Mouse (Mus musculus) neural tube, embryonic 10.5 days (tissue): ENCODE measurements around the gene Glyat.
A peak's percentile ranks its signal among the peaks of the same experiment; 100 is the strongest.
"Not testable (repeated sequence)": the region's sequence is repeated elsewhere in the genome, so short reads cannot be mapped to it uniquely, and the experiment has no call there.

ENCODE experiments used
- DNase-seq: peaks from one replicate; pipeline ENCODE4 v3.0.0-alpha.2; 2017; ENCODE audit warnings: low spot score; ENCODE audit errors: extremely low spot score

Glyat gene

GRCm38 (mm10) chr19:12633176-12633575 is at the start of gene Glyat:
Gene Glyat, plus strand, starts transcription at chr19:12633308.
- no peak for DNase-seq

- DNase-seq: no peak
Measured at GRCm38 (mm10) chr19:12585310-12585709, 47.8 kb upstream of the Glyat start.

GRCm38 (mm10) chr19:12591908-12592307 is 41.2 kb upstream of the Glyat start:
- peak; percentile 35 for DNase-seq

- no peak for DNase-seq
Measured at GRCm38 (mm10) chr19:12595135-12595529, 38.0 kb upstream of the Glyat start.

GRCm38 (mm10) chr19:12595530-12596289 is 37.4 kb upstream of the Glyat start:
- DNase-seq: peak; percentile 71

GRCm38 (mm10) chr19:12596290-12597072 is 36.6 kb upstream of the Glyat start:
- no peak for DNase-seq

GRCm38 (mm10) chr19:12597073-12597405 is 36.1 kb upstream of the Glyat start:
- DNase-seq: no peak

GRCm38 (mm10) chr19:12598674-12599073 is 34.4 kb upstream of the Glyat start:
- DNase-seq: no peak

GRCm38 (mm10) chr19:12599674-12600073 is 33.4 kb upstream of the Glyat start, which contains the start of gene Gm4952:
Gene Gm4952, plus strand, starts transcription at chr19:12599974.
- DNase-seq: no peak

GRCm38 (mm10) chr19:12600684-12601480 is 32.2 kb upstream of the Glyat start:
- DNase-seq: no peak

GRCm38 (mm10) chr19:12608336-12608735 is 24.8 kb upstream of the Glyat start:
- DNase-seq: no peak

GRCm38 (mm10) chr19:12613646-12614045 is 19.5 kb upstream of the Glyat start:
- DNase-seq: no peak

GRCm38 (mm10) chr19:12634259-12634658 is 1.2 kb downstream of the Glyat start:
- no peak for DNase-seq

- no peak for DNase-seq
Measured at GRCm38 (mm10) chr19:12634963-12635362, 1.9 kb downstream of the Glyat start.

GRCm38 (mm10) chr19:12636863-12637262 is 3.8 kb downstream of the Glyat start:
- no peak for DNase-seq

GRCm38 (mm10) chr19:12638049-12638448 is 4.9 kb downstream of the Glyat start:
- DNase-seq: no peak

GRCm38 (mm10) chr19:12649511-12649910 is 16.4 kb downstream of the Glyat start:
- DNase-seq: no peak

- DNase-seq: no peak
Measured at GRCm38 (mm10) chr19:12666156-12666555, 33.0 kb downstream of the Glyat start.

- DNase-seq: not testable (repeated sequence)
Measured at GRCm38 (mm10) chr19:12668601-12669000, 35.5 kb downstream of the Glyat start.

GRCm38 (mm10) chr19:12670139-12670538 is 37.0 kb downstream of the Glyat start, which contains the start of gene Olfr1442:
Gene Olfr1442, plus strand, starts transcription at chr19:12670439.
- DNase-seq: no peak

- DNase-seq: no peak
Measured at GRCm38 (mm10) chr19:12671051-12671450, 37.9 kb downstream of the Glyat start.

GRCm38 (mm10) chr19:12677812-12678211 is 44.7 kb downstream of the Glyat start, which contains the start of gene Olfr1443:
Gene Olfr1443, plus strand, starts transcription at chr19:12678112.
- DNase-seq: no peak
